Mouse (Mus musculus) bone marrow macrophage, adult 2 months (primary cell): Measurements from ENCODE around the gene Shc2.

Source experiments
- CTCF ChIP-seq: IDR thresholded peaks from 2 replicates; pipeline ENCODE4 v1.5.1; 2012; ENCODE audit warnings: low read depth, mild to moderate bottlenecking, low read length, moderate library complexity
- POLR2A ChIP-seq: IDR thresholded peaks from 2 replicates; pipeline ENCODE4 v1.6.1; 2012; ENCODE audit warnings: mild to moderate bottlenecking, low read depth, low read length, borderline replicate concordance

DNA sequence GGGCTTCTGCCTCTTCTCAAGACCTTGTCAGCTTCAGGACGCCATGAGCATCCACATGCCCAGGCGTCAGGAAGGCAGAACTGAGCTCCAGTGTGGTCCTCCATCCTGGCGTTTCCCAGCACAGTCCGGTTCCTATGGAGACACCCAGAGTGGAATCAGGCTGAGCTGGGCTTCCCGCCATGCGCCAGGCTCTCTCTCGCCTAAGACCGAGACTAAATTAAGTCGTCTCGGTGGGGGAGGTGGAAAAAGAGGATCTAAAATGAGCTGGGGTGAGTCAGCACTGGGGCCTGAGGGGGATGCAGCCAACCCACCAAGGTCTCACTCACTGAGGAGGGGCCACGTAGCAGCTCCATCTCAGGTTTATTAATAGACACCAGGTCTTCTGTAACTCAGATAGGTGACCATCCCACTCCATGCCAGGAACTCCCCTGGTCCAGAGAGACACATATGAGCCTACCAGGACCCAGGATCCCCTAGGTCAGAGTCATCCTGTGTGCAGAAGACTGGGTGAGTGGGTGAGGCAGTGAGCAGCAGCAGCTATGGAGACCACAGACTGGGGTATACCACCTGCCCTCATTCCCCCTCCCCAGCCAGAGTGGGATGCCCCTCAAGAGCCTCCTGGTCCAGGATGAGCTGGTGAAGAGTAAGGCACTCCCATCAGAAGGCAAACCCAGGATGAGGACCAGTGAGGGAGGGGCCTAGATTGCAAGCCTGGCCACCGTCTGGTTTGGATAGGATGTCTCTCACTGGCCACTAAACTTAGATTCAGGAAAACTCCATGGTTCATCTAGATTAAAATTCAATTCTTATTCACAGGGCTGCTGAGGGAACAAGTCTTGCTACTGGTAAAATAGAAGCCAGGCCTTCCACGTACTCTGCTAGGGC, 40.4 kb downstream of the Shc2 start:
- TF ChIP-seq CTCF (no peak), POLR2A (no peak)
